Mouse (Mus musculus) myocyte (in vitro differentiated cells): ENCODE measurements around the gene Sprr2a2.

ENCODE experiments used
- E2F4 ChIP-seq: IDR thresholded peaks from one replicate; pipeline ENCODE4 v1.6.1; 2011; ENCODE audit warnings: mild to moderate bottlenecking, control low read depth, moderate library complexity; ENCODE audit not compliant: insufficient read depth
- MAX ChIP-seq: IDR thresholded peaks from one replicate; pipeline ENCODE4 v1.6.1; 2011; ENCODE audit warnings: low read depth, mild to moderate bottlenecking, control low read depth
- MYOD1 ChIP-seq, 3 experiments: IDR thresholded peaks; one replicate each; pipeline ENCODE4 v1.6.1; 2011; ENCODE audit warnings: control low read depth in 2 of 3, low read depth in 2 of 3, mild to moderate bottlenecking in 2 of 3, moderate library complexity in 1 of 3; ENCODE audit not compliant: insufficient read length in 2 of 3, control insufficient read depth in 1 of 3
- USF1 ChIP-seq: IDR thresholded peaks from one replicate; pipeline ENCODE4 v1.6.1; 2011; ENCODE audit warnings: low read depth, mild to moderate bottlenecking, control low read depth, moderate library complexity

- TF ChIP-seq MYOD1 (IDR thresholded peaks at IDR 0.05; ENCODE audit: control insufficient read depth in 1 of 3, insufficient read length in 2 of 3, low read depth in 2 of 3) = no peak
- no peak for TF ChIP-seq USF1
- no peak for TF ChIP-seq MAX
- TF ChIP-seq E2F4 = no peak
Measured at GRCm38 (mm10) chr3:92195512-92196200, 20.1 kb upstream of the Sprr2a2 start.
